Mouse (Mus musculus) stomach, embryonic 14.5 days (tissue): Measurements from ENCODE around the gene Kirrel. TPM values are rescaled to one million over a fixed set of nuclear protein-coding genes. Genes with fewer than 3 reads are reported as not detected.
"Not testable (repeated sequence)": the region's sequence is repeated elsewhere in the genome, so short reads cannot be mapped to it uniquely, and the experiment has no call there.

Experiments used
- ATAC-seq: fragments of 200-750 bp; cut with Nextera tagmentation; 2 replicates; pipeline ENCODE4 v1.8.0; 2017; ENCODE audit warnings: low read depth, moderate TSS enrichment; ENCODE audit not compliant: insufficient number of reproducible peaks, insufficient read depth, low FRiP score
- H3K27ac ChIP-seq: fragments of 300-500 bp; sonication (generic); 2 replicates; pipeline ENCODE4 v1.5.1; 2014; ENCODE audit warnings: mild to moderate bottlenecking, low read length, moderate library complexity, mixed read lengths
- H3K27me3 ChIP-seq: fragments of 300-500 bp; sonication (generic); 2 replicates; pipeline ENCODE4 v1.6.1; 2014; ENCODE audit warnings: low read length, control low read depth, mixed read lengths; ENCODE audit not compliant: control insufficient read depth, insufficient read depth
- H3K36me3 ChIP-seq: fragments of 300-500 bp; sonication (generic); 2 replicates; pipeline ENCODE4 v1.6.1; 2014; ENCODE audit warnings: mild to moderate bottlenecking, control low read depth, low read length, moderate library complexity, mixed read lengths; ENCODE audit not compliant: control insufficient read depth, insufficient read depth
- H3K4me1 ChIP-seq: fragments of 300-500 bp; sonication (generic); 2 replicates; pipeline ENCODE4 v1.6.1; 2014; ENCODE audit warnings: low read length, control low read depth, mixed read lengths; ENCODE audit not compliant: control insufficient read depth, insufficient read depth
- H3K4me2 ChIP-seq: fragments of 300-500 bp; sonication (generic); replicated peaks from 2 replicates; pipeline ENCODE4 v1.6.1; 2014; ENCODE audit warnings: low read depth, low read length, control low read depth
- H3K4me3 ChIP-seq: fragments of 300-500 bp; sonication (generic); 2 replicates; pipeline ENCODE4 v1.5.1; 2014; ENCODE audit warnings: low read depth, low read length, control low read depth
- H3K9ac ChIP-seq: fragments of 300-500 bp; sonication (generic); replicated peaks from 2 replicates; pipeline ENCODE4 v1.6.1; 2014; ENCODE audit warnings: low read depth, mild to moderate bottlenecking, control low read depth, low read length, moderate library complexity, mixed read lengths
- H3K9me3 ChIP-seq: fragments of 300-500 bp; sonication (generic); 2 replicates; pipeline ENCODE4 v1.6.1; 2016; ENCODE audit warnings: low read depth, low read length, control low read depth; ENCODE audit not compliant: control insufficient read depth
- WGBS: fragments of 180-500 bp; shearing (Covaris S2); extraction: QIAGEN DNeasy Blood & Tissue Kit; methylation state at CpG from one replicate; pipeline ENCODE4 v1.1.7; 2014; 5-methylcytosine and 5-hydroxymethylcytosine counted together
- polyA plus RNA-seq: library from polyadenylated mRNA; unstranded; fragments of >200 nt; fragmentation: Nextera tagmentation; extraction: Ambion mirVana; gene quantifications from 2 replicates; pipeline ENCODE4 v1.2.1, GENCODE M21; 2014

Kirrel gene
- polyA plus RNA-seq, 1 experiment from 2014 or later = 9.1 TPM

DNA sequence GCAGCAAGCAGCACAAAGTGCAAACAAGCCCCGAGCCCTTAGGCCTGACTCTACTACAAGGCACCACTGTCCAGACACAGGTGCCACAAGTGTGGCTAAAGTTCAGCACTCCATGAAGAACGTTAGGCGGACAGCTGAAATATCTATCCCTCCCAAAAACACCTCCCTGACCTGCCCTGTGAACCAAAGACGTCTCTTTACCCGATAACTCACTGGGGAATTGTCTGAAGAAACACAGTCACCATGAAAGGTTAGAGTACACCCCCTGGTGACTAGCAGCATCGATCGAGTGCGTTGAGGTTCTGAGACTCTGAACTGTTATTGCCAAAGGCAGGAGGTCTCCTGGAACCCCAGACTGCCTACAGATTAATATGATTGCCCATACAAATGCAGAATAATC, 59.3 kb downstream of the Kirrel start:
- H3K27ac ChIP-seq = peak overlapping the region; percentile 66

DNA sequence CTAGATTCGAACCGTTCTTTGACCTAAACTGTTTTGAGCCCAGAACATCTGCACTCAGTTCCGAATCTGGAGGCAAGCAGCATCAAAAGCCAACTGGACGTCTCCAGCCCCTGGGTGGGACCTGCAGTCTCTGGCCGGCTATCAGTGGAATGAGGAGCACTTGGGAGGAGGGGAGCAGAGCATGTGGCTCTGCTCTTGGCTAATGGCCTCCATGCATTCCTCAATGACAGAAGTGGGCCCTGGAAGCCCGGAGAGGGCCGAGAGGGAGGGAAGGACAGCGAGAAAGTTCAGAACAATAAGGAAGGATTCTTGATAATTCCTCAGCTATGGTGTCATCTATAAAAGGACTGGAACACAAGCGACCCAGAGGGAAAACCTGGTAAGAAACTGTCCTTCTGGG, 59.7 kb downstream of the Kirrel start:
- peak overlapping the region; percentile 66 for H3K27ac ChIP-seq
- H3K4me3 ChIP-seq = no peak overlapping the region
- peaks cover 49% of the 10 kb centered on the region for H3K4me1 ChIP-seq
- H3K4me2 ChIP-seq = no peak overlapping the region
- H3K9ac ChIP-seq = no peak overlapping the region
- H3K36me3 ChIP-seq = no peaks in the 10 kb centered on the region; the same call in 1 of the 2 replicates
- no peak for ATAC-seq
- no peaks in the 10 kb centered on the region for H3K27me3 ChIP-seq
- H3K9me3 ChIP-seq = no peaks in the 10 kb centered on the region
- 38% methylated on average over 9 of the region's 9 CpGs for WGBS

More for the DNA sequence above, 59.3 kb downstream of the Kirrel start:
- H3K9me3 ChIP-seq = no peaks in the 10 kb centered on the region
- 73% methylated on average over 8 of the region's 8 CpGs for WGBS
- ATAC-seq = no peak
- no peak overlapping the region for H3K9ac ChIP-seq
- H3K4me3 ChIP-seq = no peak overlapping the region
- H3K4me2 ChIP-seq = no peak overlapping the region
- no peaks in the 10 kb centered on the region; the same call in none of the 2 replicates for H3K36me3 ChIP-seq
- peaks cover 49% of the 10 kb centered on the region for H3K4me1 ChIP-seq
- H3K27me3 ChIP-seq = no peaks in the 10 kb centered on the region

DNA sequence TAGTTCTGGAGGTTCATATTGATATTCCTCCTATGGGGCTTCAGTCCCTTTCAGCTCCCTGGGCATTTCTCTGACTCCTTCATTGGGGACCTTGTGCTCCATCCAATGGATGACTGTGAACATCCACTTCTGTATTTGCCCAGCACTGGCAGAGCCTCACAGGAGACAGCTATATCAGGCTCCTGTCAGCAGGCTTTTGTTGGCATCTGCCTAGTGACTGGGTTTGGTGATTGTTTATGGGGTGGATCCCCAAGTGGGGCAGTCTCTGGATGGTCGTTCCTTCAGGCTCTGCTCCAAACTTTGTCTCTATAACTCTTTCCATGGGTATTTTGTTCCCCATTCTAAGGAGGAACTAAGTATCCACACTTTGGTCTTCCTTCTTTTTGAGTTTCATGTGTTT, 60.7 kb downstream of the Kirrel start:
- H3K27me3 ChIP-seq, H3K27ac ChIP-seq, H3K9me3 ChIP-seq, H3K4me2 ChIP-seq, H3K4me3 ChIP-seq, H3K36me3 ChIP-seq, ATAC-seq, H3K9ac ChIP-seq: not testable (repeated sequence)
- H3K4me1 ChIP-seq = peaks cover 49% of the 10 kb centered on the region
- 68% methylated on average over 1 of the region's 1 CpGs for WGBS

DNA sequence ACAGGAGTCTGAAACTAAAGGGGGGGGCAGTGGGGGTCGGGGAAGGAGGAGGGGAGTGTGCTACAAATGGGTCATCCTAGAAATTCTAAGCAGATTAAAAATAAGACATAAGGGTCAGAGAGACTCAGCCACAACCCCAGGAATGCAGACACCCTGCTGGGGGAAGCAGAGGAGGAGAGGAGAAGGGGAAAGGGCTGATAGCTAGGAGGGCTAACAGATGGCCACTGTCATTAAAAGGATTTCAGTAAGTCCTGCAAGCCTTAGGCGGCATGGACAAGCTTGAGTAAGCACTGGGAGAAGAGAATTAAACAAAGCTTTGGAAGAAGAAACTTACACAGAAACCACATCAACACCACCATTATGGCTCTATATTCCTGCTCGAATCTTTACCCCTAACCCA, 62.3 kb downstream of the Kirrel start:
- H3K27ac ChIP-seq = peak overlapping the region; percentile 36; the same call in 1 of the 2 replicates
- 34% methylated on average over 3 of the region's 3 CpGs for WGBS
- H3K27me3 ChIP-seq = no peaks in the 10 kb centered on the region
- H3K36me3 ChIP-seq = no peaks in the 10 kb centered on the region
- no peak for ATAC-seq
- no peaks in the 10 kb centered on the region for H3K9me3 ChIP-seq
- no peak overlapping the region for H3K4me3 ChIP-seq
- no peak overlapping the region for H3K9ac ChIP-seq
- H3K4me2 ChIP-seq = no peak overlapping the region
- H3K4me1 ChIP-seq = peaks cover 40% of the 10 kb centered on the region

DNA sequence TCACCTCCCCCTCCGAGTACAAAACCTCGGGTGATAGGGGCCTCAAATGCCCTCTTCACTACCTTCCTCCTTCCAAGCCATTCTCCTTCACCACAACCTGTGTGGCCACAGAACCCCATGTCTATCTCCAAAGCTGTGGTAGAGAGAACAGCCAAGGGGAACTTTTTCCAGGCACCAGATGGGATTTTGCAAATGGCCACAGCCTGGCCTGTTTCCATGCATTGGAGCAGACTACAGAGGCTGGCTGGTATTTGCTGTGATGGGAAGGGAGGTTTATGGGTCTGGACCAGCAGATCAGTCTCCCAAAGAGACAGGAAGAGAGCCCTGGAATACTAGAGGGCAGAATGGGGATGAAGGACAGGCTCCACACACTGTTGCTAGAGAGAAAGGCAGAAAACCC, 69.7 kb downstream of the Kirrel start:
- Histone ChIP-seq H3K36me3 (no peaks in the 10 kb centered on the region), H3K4me3 (no peak overlapping the region), H3K4me1 (peaks cover 6% of the 10 kb centered on the region; the same call in 1 of the 2 replicates), H3K4me2 (no peak overlapping the region), H3K9ac (no peak overlapping the region), H3K9me3 (no peaks in the 10 kb centered on the region), H3K27me3 (no peaks in the 10 kb centered on the region), H3K27ac (no peak overlapping the region)
- no peak for ATAC-seq
- 60% methylated on average over 2 of the region's 2 CpGs for WGBS

DNA sequence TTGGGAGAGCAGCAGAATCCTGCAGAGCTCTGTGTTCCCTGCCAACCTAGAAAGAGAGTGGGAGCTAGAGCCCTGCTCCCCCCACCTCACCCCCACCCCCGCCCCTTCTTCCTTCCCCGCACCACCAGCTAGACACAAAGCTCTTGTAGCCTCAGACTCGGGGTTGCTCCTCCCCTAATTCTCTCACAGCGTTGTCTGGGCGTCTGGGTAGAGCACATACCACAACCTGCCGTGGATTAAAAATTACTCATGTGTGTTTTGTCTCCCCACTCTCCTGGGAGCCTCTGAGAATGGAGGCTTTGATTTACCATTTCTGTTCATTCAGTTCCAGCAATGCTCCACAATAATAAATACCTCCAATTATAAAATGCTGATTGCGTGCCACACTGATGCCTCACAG, 72.2 kb downstream of the Kirrel start:
- Histone ChIP-seq H3K27me3 (no peaks in the 10 kb centered on the region), H3K27ac (peak overlapping the region; percentile 44; the same call in 1 of the 2 replicates), H3K9ac (no peak overlapping the region), H3K4me3 (no peak overlapping the region), H3K36me3 (0 out of 2 replicates have a peak, but pooled peaks cover under 1% of the 10 kb centered on the region), H3K4me2 (no peak overlapping the region), H3K4me1 (peaks cover 6% of the 10 kb centered on the region; the same call in 1 of the 2 replicates), H3K9me3 (no peaks in the 10 kb centered on the region)
- ATAC-seq = no peak
- 28% methylated on average over 7 of the region's 7 CpGs for WGBS

DNA sequence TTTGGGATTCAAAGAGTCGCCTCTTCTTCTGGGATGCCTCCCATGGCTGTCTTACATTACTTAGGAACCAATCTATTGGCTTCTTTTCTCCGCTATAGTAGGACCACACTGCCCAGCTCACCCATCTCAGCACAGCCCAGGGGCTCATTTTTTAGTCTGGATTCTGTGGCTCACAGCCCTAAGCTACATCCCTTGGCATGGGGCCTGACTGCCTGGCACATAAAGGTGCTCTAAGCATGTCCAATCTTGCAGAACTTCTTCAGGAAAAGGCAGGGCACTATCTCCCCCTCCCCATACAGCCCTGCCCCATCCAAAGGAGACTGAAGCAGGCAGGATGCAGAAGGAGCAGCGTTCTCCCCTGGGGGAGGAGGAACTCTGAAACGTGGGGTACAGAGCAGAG, 73.6 kb downstream of the Kirrel start:
- no peak for ATAC-seq
- Histone ChIP-seq H3K27me3 (no peaks in the 10 kb centered on the region), H3K4me3 (no peak overlapping the region), H3K9me3 (no peaks in the 10 kb centered on the region), H3K36me3 (peaks cover 5% of the 10 kb centered on the region; the same call in 1 of the 2 replicates), H3K9ac (no peak overlapping the region), H3K4me1 (peaks cover 6% of the 10 kb centered on the region; the same call in 1 of the 2 replicates), H3K4me2 (no peak overlapping the region), H3K27ac (no peak overlapping the region)
- 82% methylated on average over 4 of the region's 4 CpGs for WGBS

DNA sequence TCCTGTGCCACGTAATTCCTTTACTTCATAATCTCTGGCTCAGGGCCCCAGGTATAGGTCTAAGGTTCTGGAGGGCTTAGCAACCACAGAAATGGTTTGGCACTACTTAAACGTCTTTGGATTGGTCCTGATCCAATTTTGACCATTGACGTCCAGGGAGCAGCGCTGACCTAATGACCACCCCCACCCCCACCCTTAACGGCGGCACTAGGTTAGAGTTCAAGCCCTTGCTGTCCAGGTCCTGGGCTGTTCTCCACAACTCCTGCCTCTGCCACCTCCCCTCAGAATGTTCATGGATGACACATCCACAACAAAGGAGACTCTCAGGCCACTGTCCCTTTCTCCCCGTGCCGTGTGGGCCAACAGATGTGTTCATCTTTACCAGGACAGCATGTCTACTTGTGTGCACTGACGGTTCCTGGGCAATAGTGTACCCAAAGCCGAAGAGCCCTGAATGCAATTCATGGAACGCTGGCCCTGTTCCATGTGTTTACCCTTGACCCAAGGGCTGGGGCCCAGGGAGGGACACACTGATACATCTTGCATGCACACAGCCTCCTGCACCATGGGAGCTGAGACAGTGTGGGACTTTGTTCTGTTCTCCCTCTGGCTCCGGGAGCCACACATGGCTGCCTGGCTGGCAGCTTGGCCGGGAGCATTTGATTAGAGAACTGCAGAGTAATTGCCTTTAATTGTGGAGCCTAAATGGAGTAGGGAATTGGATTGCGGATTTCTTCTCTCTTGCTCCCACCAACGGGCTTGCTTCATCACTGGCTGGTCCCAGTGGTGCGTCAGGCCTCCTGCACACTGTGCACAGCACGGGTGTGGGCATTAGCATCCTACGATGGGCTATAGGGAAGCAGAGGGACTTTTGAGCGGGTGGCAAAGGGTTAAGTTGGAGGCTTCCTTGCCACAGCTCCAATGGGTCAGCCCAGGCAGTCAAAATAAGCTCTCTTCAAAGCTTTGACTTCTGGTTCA, 76.3 kb downstream of the Kirrel start:
- Histone ChIP-seq H3K9me3 (no peaks in the 10 kb centered on the region), H3K27me3 (no peaks in the 10 kb centered on the region), H3K27ac (no peak overlapping the region), H3K4me3 (no peak overlapping the region), H3K4me2 (no peak overlapping the region), H3K4me1 (peaks cover 6% of the 10 kb centered on the region; the same call in 1 of the 2 replicates), H3K36me3 (peaks cover 8% of the 10 kb centered on the region; the same call in 1 of the 2 replicates), H3K9ac (no peak overlapping the region)
- ATAC-seq = peak; percentile 50; the same call in 1 of the 2 replicates
- WGBS = 77% methylated on average over 19 of the region's 19 CpGs
